Mouse (Mus musculus): ENCODE measurements around the gene Dlg2. TPM values are rescaled to one million over a fixed set of nuclear protein-coding genes. Genes with fewer than 3 reads are reported as not detected.

The Dlg2 gene
- polyA plus RNA-seq, 1 experiment from 2014 or later = 4.3 TPM

GRCm38 (mm10) chr7:90508124-90508523 lies 31.7 kb downstream of the Dlg2 start:
- Histone ChIP-seq H3K9me3 (replicated peaks; ENCODE audit: control insufficient read depth, low read length) (no peaks in the 10 kb centered on the region), H3K4me1 (ENCODE audit: control insufficient read depth, insufficient read depth, low read length) (no peaks in the 10 kb centered on the region), H3K27ac (ENCODE audit: low read length) (no peak overlapping the region), H3K4me2 (ENCODE audit: low read depth, low read length) (no peak overlapping the region), H3K4me3 (replicated peaks; ENCODE audit: low read length) (no peak overlapping the region), H3K27me3 (ENCODE audit: control insufficient read depth, insufficient read depth, low read length) (no peaks in the 10 kb centered on the region), H3K36me3 (ENCODE audit: control insufficient read depth, insufficient read depth, low read length) (no peaks in the 10 kb centered on the region), H3K9ac (ENCODE audit: low read length) (no peak overlapping the region)
- 59% methylated on average over 3 of the region's 3 CpGs for WGBS
- ATAC-seq (ENCODE audit: insufficient read depth, low FRiP score) = no peak

- H3K4me3 ChIP-seq (replicated peaks; ENCODE audit: low read length) = no peak overlapping the region
- no peaks in the 10 kb centered on the region for H3K27me3 ChIP-seq (ENCODE audit: control insufficient read depth, insufficient read depth, low read length)
- no peaks in the 10 kb centered on the region for H3K36me3 ChIP-seq (ENCODE audit: control insufficient read depth, insufficient read depth, low read length)
- no peak overlapping the region for H3K4me2 ChIP-seq (ENCODE audit: low read depth, low read length)
- H3K9ac ChIP-seq (ENCODE audit: low read length) = no peak overlapping the region
- no peaks in the 10 kb centered on the region for H3K4me1 ChIP-seq (ENCODE audit: control insufficient read depth, insufficient read depth, low read length)
- no peaks in the 10 kb centered on the region for H3K9me3 ChIP-seq (replicated peaks; ENCODE audit: control insufficient read depth, low read length)
- H3K27ac ChIP-seq (ENCODE audit: low read length) = no peak overlapping the region
- ATAC-seq (ENCODE audit: insufficient read depth, low FRiP score) = no peak
These were observed 35.8 kb downstream of the Dlg2 start for GRCm38 (mm10) chr7:90512293-90512692.

DNA sequence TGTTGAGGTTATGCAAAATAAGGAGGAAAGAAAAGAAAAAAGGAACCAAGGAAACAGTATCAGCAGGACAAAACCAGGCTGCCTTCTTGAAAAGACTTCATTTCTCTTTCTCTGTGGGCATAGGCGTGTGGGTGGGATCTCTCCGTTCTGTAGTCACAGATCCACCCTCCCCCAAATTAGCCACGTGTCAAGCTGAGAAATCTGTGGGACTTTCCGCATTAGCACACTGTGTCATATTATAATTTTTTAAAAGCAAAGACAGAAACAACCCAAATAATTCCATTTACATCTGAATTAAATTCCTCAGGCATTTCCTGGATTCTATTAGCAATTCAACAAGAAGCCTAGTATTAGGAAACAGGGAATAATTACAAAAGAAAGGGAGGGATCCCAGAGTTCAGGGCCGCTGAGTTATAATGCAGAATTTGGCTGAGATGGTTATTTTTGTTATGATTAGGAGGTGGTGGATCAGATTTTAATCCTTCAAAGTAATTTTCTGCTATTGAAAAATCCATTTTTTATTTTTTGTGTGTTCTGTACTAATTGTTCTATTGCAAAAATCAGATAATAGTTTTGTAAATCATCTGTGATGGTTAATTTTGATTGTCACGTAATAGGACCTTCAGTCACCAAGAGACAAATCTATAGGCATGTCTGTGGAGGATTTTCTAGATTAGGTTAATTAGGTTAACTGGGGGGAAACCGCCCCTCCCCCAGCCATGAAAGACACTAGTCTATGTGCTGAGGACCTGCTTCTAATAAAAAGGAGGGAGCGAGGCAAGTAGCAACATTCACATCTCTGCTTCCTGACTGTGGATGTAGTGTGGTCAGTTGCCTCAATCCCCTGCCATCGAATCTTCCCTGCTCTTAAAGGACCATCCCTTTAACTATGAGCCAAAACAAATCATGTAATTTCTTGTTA lies 63.3 kb downstream of the Dlg2 start:
- no peaks in the 10 kb centered on the region for H3K9me3 ChIP-seq (replicated peaks; ENCODE audit: control insufficient read depth, low read length)
- ATAC-seq (ENCODE audit: insufficient read depth, low FRiP score) = no peak
- no peaks in the 10 kb centered on the region for H3K27me3 ChIP-seq (ENCODE audit: control insufficient read depth, insufficient read depth, low read length)
- no peak overlapping the region for H3K9ac ChIP-seq (ENCODE audit: low read length)
- H3K36me3 ChIP-seq (ENCODE audit: control insufficient read depth, insufficient read depth, low read length) = no peaks in the 10 kb centered on the region
- no peak overlapping the region for H3K27ac ChIP-seq (ENCODE audit: low read length)
- no peaks in the 10 kb centered on the region for H3K4me1 ChIP-seq (ENCODE audit: control insufficient read depth, insufficient read depth, low read length)
- H3K4me2 ChIP-seq (ENCODE audit: low read depth, low read length) = no peak overlapping the region
- WGBS = 58% methylated on average over 9 of the region's 9 CpGs
- H3K4me3 ChIP-seq (replicated peaks; ENCODE audit: low read length) = no peak overlapping the region

DNA sequence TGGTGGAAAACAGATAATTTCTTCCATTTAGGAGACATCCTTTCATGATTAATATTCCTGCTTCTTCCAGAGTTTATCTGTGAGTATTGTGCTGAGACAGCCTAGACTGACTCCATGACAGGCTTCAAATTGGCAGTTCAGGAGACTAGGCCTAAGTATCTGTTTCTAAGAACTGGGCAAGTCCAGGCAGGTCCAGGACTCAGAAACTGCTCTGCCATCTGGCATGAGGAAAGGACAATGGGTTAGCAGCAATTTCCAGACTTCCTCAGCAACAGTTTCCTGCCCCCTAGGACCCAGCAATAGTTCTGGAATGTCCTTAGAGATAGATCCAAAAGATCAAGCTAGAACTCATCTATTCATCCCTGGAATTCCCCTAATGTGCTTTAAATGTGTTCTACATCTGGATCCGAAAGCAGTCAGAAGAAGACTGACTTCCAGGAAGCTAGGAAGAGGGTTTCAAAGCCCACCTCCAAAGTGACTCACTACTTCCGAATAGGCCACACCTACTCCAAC lies 64.4 kb downstream of the Dlg2 start:
- Histone ChIP-seq H3K9ac (ENCODE audit: low read length) (no peak overlapping the region), H3K27me3 (ENCODE audit: control insufficient read depth, insufficient read depth, low read length) (no peaks in the 10 kb centered on the region), H3K4me3 (replicated peaks; ENCODE audit: low read length) (no peak overlapping the region), H3K36me3 (ENCODE audit: control insufficient read depth, insufficient read depth, low read length) (no peaks in the 10 kb centered on the region), H3K4me1 (ENCODE audit: control insufficient read depth, insufficient read depth, low read length) (no peaks in the 10 kb centered on the region), H3K9me3 (replicated peaks; ENCODE audit: control insufficient read depth, low read length) (no peaks in the 10 kb centered on the region), H3K4me2 (ENCODE audit: low read depth, low read length) (no peak overlapping the region), H3K27ac (ENCODE audit: low read length) (no peak overlapping the region)
- 73% methylated on average over 2 of the region's 2 CpGs for WGBS
- no peak for ATAC-seq (ENCODE audit: insufficient read depth, low FRiP score)

DNA sequence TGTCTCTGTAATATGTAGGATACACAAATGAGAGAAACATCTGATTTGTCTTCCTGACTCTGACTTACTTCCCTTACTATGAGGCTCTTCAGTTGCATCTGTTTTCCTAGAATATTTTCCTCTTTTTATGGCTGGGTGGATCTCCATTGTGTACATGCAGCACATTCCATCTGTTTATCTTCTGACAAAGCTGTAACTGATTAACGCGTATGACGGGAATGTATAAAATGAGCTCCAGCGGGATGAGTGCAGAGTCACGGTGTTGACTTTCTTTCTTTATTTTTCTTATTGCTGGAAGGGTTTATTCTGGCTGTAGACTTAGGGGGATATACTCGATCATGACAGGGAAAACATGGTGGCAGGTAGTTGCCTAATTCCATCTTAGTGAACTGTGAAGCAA lies 76.9 kb downstream of the Dlg2 start:
- Histone ChIP-seq H3K4me2 (ENCODE audit: low read depth, low read length) (no peak overlapping the region), H3K9me3 (replicated peaks; ENCODE audit: control insufficient read depth, low read length) (no peaks in the 10 kb centered on the region), H3K4me1 (ENCODE audit: control insufficient read depth, insufficient read depth, low read length) (no peaks in the 10 kb centered on the region), H3K4me3 (replicated peaks; ENCODE audit: low read length) (no peak overlapping the region), H3K27ac (ENCODE audit: low read length) (no peak overlapping the region), H3K27me3 (ENCODE audit: control insufficient read depth, insufficient read depth, low read length) (no peaks in the 10 kb centered on the region), H3K9ac (ENCODE audit: low read length) (no peak overlapping the region), H3K36me3 (ENCODE audit: control insufficient read depth, insufficient read depth, low read length) (no peaks in the 10 kb centered on the region)
- WGBS = 50% methylated on average over 6 of the region's 6 CpGs
- ATAC-seq (ENCODE audit: insufficient read depth, low FRiP score) = no peak

GRCm38 (mm10) chr7:90554421-90554820 lies 77.9 kb downstream of the Dlg2 start:
- Histone ChIP-seq H3K27me3 (ENCODE audit: control insufficient read depth, insufficient read depth, low read length) (no peaks in the 10 kb centered on the region), H3K9me3 (replicated peaks; ENCODE audit: control insufficient read depth, low read length) (no peaks in the 10 kb centered on the region), H3K4me2 (ENCODE audit: low read depth, low read length) (no peak overlapping the region), H3K4me3 (replicated peaks; ENCODE audit: low read length) (no peak overlapping the region), H3K36me3 (ENCODE audit: control insufficient read depth, insufficient read depth, low read length) (no peaks in the 10 kb centered on the region), H3K4me1 (ENCODE audit: control insufficient read depth, insufficient read depth, low read length) (no peaks in the 10 kb centered on the region), H3K9ac (ENCODE audit: low read length) (no peak overlapping the region), H3K27ac (ENCODE audit: low read length) (no peak overlapping the region)
- no peak for ATAC-seq (ENCODE audit: insufficient read depth, low FRiP score)
- 83% methylated on average over 2 of the region's 2 CpGs for WGBS

GRCm38 (mm10) chr7:90569130-90569529 lies 92.7 kb downstream of the Dlg2 start:
- H3K27ac ChIP-seq (ENCODE audit: low read length) = no peak overlapping the region
- H3K9me3 ChIP-seq (replicated peaks; ENCODE audit: control insufficient read depth, low read length) = no peaks in the 10 kb centered on the region
- ATAC-seq (ENCODE audit: insufficient read depth, low FRiP score) = no peak
- H3K4me2 ChIP-seq (ENCODE audit: low read depth, low read length) = no peak overlapping the region
- H3K27me3 ChIP-seq (ENCODE audit: control insufficient read depth, insufficient read depth, low read length) = no peaks in the 10 kb centered on the region
- H3K4me3 ChIP-seq (replicated peaks; ENCODE audit: low read length) = no peak overlapping the region
- H3K4me1 ChIP-seq (ENCODE audit: control insufficient read depth, insufficient read depth, low read length) = no peaks in the 10 kb centered on the region
- H3K36me3 ChIP-seq (ENCODE audit: control insufficient read depth, insufficient read depth, low read length) = no peaks in the 10 kb centered on the region
- WGBS = 20% methylated on average over 7 of the region's 7 CpGs
- no peak overlapping the region for H3K9ac ChIP-seq (ENCODE audit: low read length)

- H3K4me2 ChIP-seq (ENCODE audit: low read depth, low read length) = no peak overlapping the region
- H3K27me3 ChIP-seq (ENCODE audit: control insufficient read depth, insufficient read depth, low read length) = no peaks in the 10 kb centered on the region
- no peak overlapping the region for H3K27ac ChIP-seq (ENCODE audit: low read length)
- ATAC-seq (ENCODE audit: insufficient read depth, low FRiP score) = no peak
- 23% methylated on average over 2 of the region's 2 CpGs for WGBS
- H3K4me3 ChIP-seq (replicated peaks; ENCODE audit: low read length) = no peak overlapping the region
- H3K9me3 ChIP-seq (replicated peaks; ENCODE audit: control insufficient read depth, low read length) = no peaks in the 10 kb centered on the region
- H3K36me3 ChIP-seq (ENCODE audit: control insufficient read depth, insufficient read depth, low read length) = no peaks in the 10 kb centered on the region
- no peak overlapping the region for H3K9ac ChIP-seq (ENCODE audit: low read length)
- H3K4me1 ChIP-seq (ENCODE audit: control insufficient read depth, insufficient read depth, low read length) = no peaks in the 10 kb centered on the region
These were observed 111.3 kb downstream of the Dlg2 start for GRCm38 (mm10) chr7:90587795-90588194.

- Histone ChIP-seq H3K27ac (ENCODE audit: low read length) (no peak overlapping the region), H3K4me1 (ENCODE audit: control insufficient read depth, insufficient read depth, low read length) (no peaks in the 10 kb centered on the region), H3K4me2 (ENCODE audit: low read depth, low read length) (no peak overlapping the region), H3K27me3 (ENCODE audit: control insufficient read depth, insufficient read depth, low read length) (no peaks in the 10 kb centered on the region), H3K36me3 (ENCODE audit: control insufficient read depth, insufficient read depth, low read length) (no peaks in the 10 kb centered on the region), H3K9me3 (replicated peaks; ENCODE audit: control insufficient read depth, low read length) (no peaks in the 10 kb centered on the region), H3K4me3 (replicated peaks; ENCODE audit: low read length) (no peak overlapping the region), H3K9ac (ENCODE audit: low read length) (no peak overlapping the region)
- no peak for ATAC-seq (ENCODE audit: insufficient read depth, low FRiP score)
- 68% methylated on average over 1 of the region's 1 CpGs for WGBS
These were observed 111.8 kb downstream of the Dlg2 start for GRCm38 (mm10) chr7:90588318-90588717.
